Mouse (Mus musculus) cerebellum, postnatal 4 days (tissue): ENCODE results near the gene Slc27a4.
A peak's percentile ranks its signal among the peaks of the same experiment; 100 is the strongest.

Experiments
- DNase-seq, 2 experiments: peaks; one replicate each; pipeline ENCODE4 v3.0.0; 2022; ENCODE audit warnings: low spot score in 2 of 2, mixed read lengths in 1 of 2

Slc27a4 gene

GRCm38 (mm10) chr2:29820025-29820817 is 17.8 kb downstream of the Slc27a4 start, which contains the start of gene Urm1:
Gene Urm1, plus strand, starts transcription at chr2:29820075.
- DNase-seq = peak in 1 of 2 experiments; percentile 67

- DNase-seq = no peak
Observed at GRCm38 (mm10) chr2:29826318-29826925, 24.0 kb downstream of the Slc27a4 start.

- peak; percentile 75 to 92 for DNase-seq
Observed at GRCm38 (mm10) chr2:29826926-29827708, 24.7 kb downstream of the Slc27a4 start.

- DNase-seq = no peak
Observed at GRCm38 (mm10) chr2:29827709-29828024, 25.2 kb downstream of the Slc27a4 start.

- no peak for DNase-seq
Observed at GRCm38 (mm10) chr2:29831106-29831505, 28.7 kb downstream of the Slc27a4 start.

GRCm38 (mm10) chr2:29833796-29834195 is 31.4 kb downstream of the Slc27a4 start:
- DNase-seq = no peak

- no peak for DNase-seq
Observed at GRCm38 (mm10) chr2:29835391-29835899, 33.0 kb downstream of the Slc27a4 start.

GRCm38 (mm10) chr2:29839460-29839859 is 37.0 kb downstream of the Slc27a4 start:
- DNase-seq = no peak

GRCm38 (mm10) chr2:29843231-29844105 is 41.0 kb downstream of the Slc27a4 start:
- no peak for DNase-seq

GRCm38 (mm10) chr2:29844115-29844514 is 41.7 kb downstream of the Slc27a4 start:
- DNase-seq = no peak

- DNase-seq = no peak
Observed at GRCm38 (mm10) chr2:29844661-29845060, 42.2 kb downstream of the Slc27a4 start.

- DNase-seq = no peak
Observed at GRCm38 (mm10) chr2:29845636-29846035, 43.2 kb downstream of the Slc27a4 start.

- DNase-seq = no peak
Observed at GRCm38 (mm10) chr2:29846061-29846853, 43.8 kb downstream of the Slc27a4 start.

GRCm38 (mm10) chr2:29846911-29847310 is 44.5 kb downstream of the Slc27a4 start:
- no peak for DNase-seq

GRCm38 (mm10) chr2:29849041-29849440 is 46.6 kb downstream of the Slc27a4 start:
- DNase-seq = no peak

- no peak for DNase-seq
Observed at GRCm38 (mm10) chr2:29849841-29850480, 47.5 kb downstream of the Slc27a4 start.

- no peak for DNase-seq
Observed at GRCm38 (mm10) chr2:29852957-29853485, 50.6 kb downstream of the Slc27a4 start.

- DNase-seq = no peak
Observed at GRCm38 (mm10) chr2:29853736-29854135, 51.3 kb downstream of the Slc27a4 start.

GRCm38 (mm10) chr2:29855585-29856210 is 53.3 kb downstream of the Slc27a4 start:
- DNase-seq = no peak
